Mouse (Mus musculus) G1E (cell line): Measurements from ENCODE around the gene Erp27. TPM values are rescaled to one million over a fixed set of nuclear protein-coding genes. Genes with fewer than 3 reads are reported as not detected.
A peak's percentile ranks its signal among the peaks of the same experiment; 100 is the strongest.
"Not testable (repeated sequence)": the region's sequence is repeated elsewhere in the genome, so short reads cannot be mapped to it uniquely, and the experiment has no call there.

Source experiments
- ATAC-seq: 2 replicates; pipeline ENCODE4 v1.8.0; 2016; ENCODE audit warnings: mild to moderate bottlenecking; ENCODE audit not compliant: insufficient number of reproducible peaks, poor library complexity, low FRiP score, severe bottlenecking; ENCODE audit errors: extremely low read depth
- DNase-seq: peaks from one replicate; pipeline ENCODE4 v3.0.0; 2012; ENCODE audit warnings: low spot score
- H3K27me3 ChIP-seq: 2 replicates; pipeline ENCODE4 v1.6.1; 2012; ENCODE audit warnings: mild to moderate bottlenecking, low read length, inconsistent platforms; ENCODE audit not compliant: insufficient read depth
- H3K36me3 ChIP-seq: replicated peaks from 2 replicates; pipeline ENCODE3; 2012; ENCODE audit warnings: mild to moderate bottlenecking, inconsistent platforms
- H3K4me1 ChIP-seq: 2 replicates; pipeline ENCODE4 v1.6.1; 2012; ENCODE audit warnings: low read depth, low read length, inconsistent platforms, mixed read lengths; ENCODE audit not compliant: insufficient read depth
- H3K4me3 ChIP-seq: 2 replicates; pipeline ENCODE4 v1.5.1; 2012; ENCODE audit warnings: low read depth, mild to moderate bottlenecking, inconsistent platforms, low read length, moderate library complexity, mixed read lengths
- H3K9me3 ChIP-seq: replicated peaks from 2 replicates; pipeline ENCODE4 v1.6.1; 2012; ENCODE audit warnings: inconsistent platforms
- CTCF ChIP-seq: IDR thresholded peaks from 2 replicates; pipeline ENCODE4 v1.5.1; 2012; ENCODE audit warnings: low read depth, low read length, inconsistent platforms, mixed read lengths
- GATA1 ChIP-seq: IDR thresholded peaks from 2 replicates; pipeline ENCODE4 v1.6.1; 2012; ENCODE audit warnings: borderline replicate concordance, low read length, inconsistent platforms, mixed read lengths
- GATA2 ChIP-seq: IDR thresholded peaks from 2 replicates; pipeline ENCODE4 v1.6.1; 2012; ENCODE audit warnings: low read depth, low read length, inconsistent platforms, borderline replicate concordance
- POLR2AphosphoS5 ChIP-seq: IDR thresholded peaks from 2 replicates; pipeline ENCODE4 v1.6.1; 2012; ENCODE audit warnings: low read depth, low read length, inconsistent platforms; ENCODE audit not compliant: insufficient replicate concordance
- TAL1 ChIP-seq: conservative IDR thresholded peaks from 2 replicates; pipeline ENCODE4 v1.6.1; 2012; ENCODE audit warnings: low read depth, low read length, inconsistent platforms, mixed read lengths
- polyA plus RNA-seq: library from polyadenylated mRNA; stranded (reverse); fragments of >175 nt; gene quantifications from 2 replicates; pipeline ENCODE4 v1.2.3, GENCODE M21; 2012
- total RNA-seq, 2 experiments: library from RNA; stranded (forward) in 1 of 2; stranded (reverse) in 1 of 2; fragments of 200-1000 nt in 1 of 2; fragments of >200 nt in 1 of 2; fragmentation: Nextera tagmentation in 1 of 2; gene quantifications; 2 replicates each; pipeline ENCODE4 v1.2.3; 2014 to 2017

Erp27 gene
- total RNA-seq (2014; fragmentation: Nextera tagmentation) (0.34 TPM in 1 of 2 replicates, not detected in the other), total RNA-seq (2017) (0.76 and 0.87 TPM in 2 replicates), polyA plus RNA-seq (not detected in 2 replicates)

DNA sequence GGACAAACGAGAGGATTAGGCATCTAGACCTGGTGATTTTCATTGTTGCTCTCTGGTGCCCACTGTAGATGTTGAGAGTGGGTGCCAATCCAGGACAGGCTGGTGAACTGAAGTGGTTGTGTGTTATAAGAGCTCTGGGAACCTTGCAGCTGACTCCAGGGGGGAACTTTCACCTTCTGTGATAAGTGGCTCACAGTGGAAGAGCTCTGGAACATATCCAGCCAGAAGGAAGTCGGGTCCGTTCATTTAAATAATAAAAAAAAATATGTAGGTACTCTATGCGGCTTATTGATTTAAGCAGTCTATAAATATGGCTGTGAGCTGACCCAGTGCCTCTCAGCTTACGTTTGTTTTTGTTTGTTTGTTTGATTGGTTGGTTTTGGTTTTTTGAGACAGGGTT lies at the start of gene Erp27:
TSS of gene Erp27 (minus strand) at position 101 of the 400 bp plus-strand sequence.
- no peaks in the 10 kb centered on the region for H3K9me3 ChIP-seq
- H3K4me3 ChIP-seq, result no peak within 1 kb of the TSS
- ATAC-seq (no peak), DNase-seq (no peak)
- H3K27me3 ChIP-seq, result no peaks in the 10 kb centered on the region
- TF ChIP-seq CTCF (no peak), GATA2 (no peak), POLR2AphosphoS5 (no peak), TAL1 (no peak), GATA1 (no peak)
- H3K4me1 ChIP-seq, result peaks cover 6% of the 10 kb centered on the region; the same call in 1 of the 2 replicates
- peaks cover 52% of the 10 kb centered on the region for H3K36me3 ChIP-seq

DNA sequence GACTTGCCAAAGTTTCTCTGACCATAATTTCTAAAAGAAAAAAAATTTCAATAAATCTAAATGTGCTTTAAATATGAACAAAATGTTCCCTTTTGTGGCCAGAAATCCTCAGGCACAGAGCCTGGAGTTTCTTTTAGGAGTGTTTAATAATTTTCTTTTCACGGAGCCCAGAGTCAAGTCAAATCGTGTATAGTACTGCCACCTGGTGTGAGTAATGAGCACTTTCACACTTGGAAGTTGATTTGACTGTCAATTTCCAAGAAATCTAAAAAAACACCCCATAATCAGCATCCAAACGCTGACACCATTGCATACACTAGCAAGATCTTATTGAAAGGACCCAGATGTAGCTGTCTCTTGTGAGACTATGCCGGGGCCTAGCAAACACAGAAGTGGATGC lies 46.9 kb upstream of the Erp27 start:
- not testable (repeated sequence) for H3K36me3 ChIP-seq, H3K4me3 ChIP-seq, H3K9me3 ChIP-seq, H3K27me3 ChIP-seq, DNase-seq
- H3K4me1 ChIP-seq, result peaks cover 32% of the 10 kb centered on the region
- peak; percentile 71 for ATAC-seq

DNA sequence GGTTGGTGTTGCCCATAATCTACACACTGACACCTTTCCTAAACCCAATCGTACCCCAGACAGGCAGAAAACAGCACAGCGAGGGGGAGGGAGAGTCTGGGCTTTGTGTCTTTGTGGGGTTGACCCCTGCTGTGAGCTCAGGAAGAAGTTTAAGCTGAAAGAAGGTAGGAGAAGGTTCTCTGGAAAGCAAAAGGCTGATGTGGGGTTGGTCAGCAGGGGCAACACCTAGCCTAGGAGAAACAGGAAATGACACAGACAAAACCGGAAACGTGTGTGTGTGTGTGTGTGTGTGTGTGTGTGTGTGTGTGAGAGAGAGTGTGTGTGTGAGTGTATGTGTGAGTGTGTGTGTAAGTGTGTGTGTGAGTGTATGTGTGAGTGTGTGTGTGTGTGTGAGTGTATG lies 45.5 kb upstream of the Erp27 start:
- peaks cover 38% of the 10 kb centered on the region for H3K4me1 ChIP-seq
- TF ChIP-seq TAL1 (no peak), GATA1 (no peak), CTCF (no peak), POLR2AphosphoS5 (no peak), GATA2 (no peak)
- no peak overlapping the region for H3K4me3 ChIP-seq
- no peak for ATAC-seq
- DNase-seq, result no peak
- no peaks in the 10 kb centered on the region for H3K27me3 ChIP-seq
- no peaks in the 10 kb centered on the region for H3K36me3 ChIP-seq
- no peaks in the 10 kb centered on the region for H3K9me3 ChIP-seq

DNA sequence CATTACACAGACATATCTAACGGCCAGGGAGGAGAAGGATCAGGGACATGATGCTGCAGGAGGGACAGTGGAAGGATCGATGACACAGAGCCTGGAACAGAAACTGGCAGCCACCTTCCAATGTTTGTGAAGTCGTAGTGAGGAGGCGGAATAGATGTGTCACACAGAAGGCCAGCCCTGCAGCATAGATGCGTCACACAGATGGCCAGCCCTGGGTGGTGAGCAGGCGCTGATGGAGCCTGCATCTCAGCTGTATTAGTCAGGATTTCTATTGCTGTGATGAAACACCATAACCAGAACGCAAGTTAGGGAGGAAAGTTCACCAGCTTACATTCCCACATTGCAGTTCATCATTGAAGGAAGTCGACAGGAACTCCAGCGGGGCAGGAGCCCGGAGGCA lies 43.9 kb upstream of the Erp27 start:
- Histone ChIP-seq H3K4me1 (peaks cover 49% of the 10 kb centered on the region), H3K36me3 (no peaks in the 10 kb centered on the region), H3K27me3 (no peaks in the 10 kb centered on the region), H3K9me3 (no peaks in the 10 kb centered on the region), H3K4me3 (no peak overlapping the region)
- DNase-seq, result no peak
- ATAC-seq, result no peak
- TF ChIP-seq GATA2 (no peak), CTCF (no peak), GATA1 (no peak), TAL1 (no peak), POLR2AphosphoS5 (no peak)

DNA sequence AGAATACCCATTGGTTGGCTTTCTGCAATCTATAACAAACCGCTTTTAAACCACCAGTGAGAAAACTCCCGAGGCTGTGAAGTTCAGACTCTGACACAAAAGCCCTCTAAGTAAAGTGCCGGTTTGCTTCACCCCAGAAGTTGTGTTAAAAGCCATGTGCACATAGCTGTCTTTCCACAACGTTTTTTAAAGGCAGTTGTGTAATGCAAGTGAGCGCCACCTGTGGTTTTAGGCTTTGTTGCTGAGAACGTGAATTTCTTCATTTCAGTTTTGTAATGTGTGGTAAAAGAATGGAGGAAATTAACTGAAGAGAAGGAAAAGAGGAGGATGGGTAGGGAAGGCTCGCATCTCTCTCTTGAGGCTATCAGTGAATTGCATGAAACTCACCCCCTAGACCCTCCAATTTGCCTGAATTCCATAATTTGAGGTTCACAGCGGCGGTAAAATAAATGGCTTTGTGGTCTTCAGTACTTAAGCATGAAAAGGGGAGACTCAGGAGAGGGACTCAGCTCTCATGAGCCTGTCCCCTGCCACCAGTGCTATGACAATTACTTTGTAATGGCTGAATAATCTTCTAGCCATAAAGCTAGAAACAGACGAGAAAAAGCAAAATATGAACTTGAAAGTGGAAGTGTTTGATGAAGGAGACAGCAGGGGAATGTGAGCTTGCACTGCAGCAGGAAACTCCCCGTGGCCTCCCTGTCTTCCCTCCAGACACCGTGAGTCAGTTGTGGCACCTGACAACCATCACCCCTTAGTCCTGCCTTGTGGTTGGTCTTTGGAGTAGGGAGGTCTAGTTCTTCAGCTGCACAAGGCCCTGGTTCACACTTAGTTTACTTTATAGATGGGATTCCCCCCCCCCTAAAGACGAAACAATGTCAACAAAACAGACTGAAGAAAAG lies 42.9 kb upstream of the Erp27 start:
- peaks cover 55% of the 10 kb centered on the region for H3K4me1 ChIP-seq
- H3K9me3 ChIP-seq, result no peaks in the 10 kb centered on the region
- no peaks in the 10 kb centered on the region for H3K27me3 ChIP-seq
- H3K4me3 ChIP-seq, result no peak overlapping the region
- TF ChIP-seq POLR2AphosphoS5 (no peak), GATA1 (no peak), CTCF (no peak), TAL1 (no peak), GATA2 (no peak)
- no peak for DNase-seq
- H3K36me3 ChIP-seq, result no peaks in the 10 kb centered on the region
- ATAC-seq, result 0 out of 2 replicates have a peak, but pooled peaks have one; percentile 6

DNA sequence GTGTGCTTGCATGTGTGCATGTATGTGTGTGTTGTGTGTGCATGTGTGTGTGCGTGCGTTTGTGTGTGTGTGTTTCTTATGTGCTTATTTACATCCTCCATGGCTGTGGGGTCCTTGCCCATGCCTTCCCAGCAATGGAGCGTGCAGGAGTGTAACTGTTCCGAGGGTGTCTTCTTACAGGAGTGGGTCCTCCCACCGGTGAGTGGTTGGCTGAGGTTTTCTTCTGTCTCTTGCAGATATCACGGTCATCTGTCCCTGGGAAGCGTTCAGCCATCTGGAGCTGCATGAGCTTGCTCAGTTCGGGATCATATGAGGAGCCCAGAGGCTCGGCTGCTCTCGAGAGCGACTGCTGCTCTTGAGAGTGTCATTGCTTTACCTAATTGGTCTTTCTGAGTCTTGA lies 41.0 kb upstream of the Erp27 start:
- H3K9me3 ChIP-seq, result no peaks in the 10 kb centered on the region
- H3K4me1 ChIP-seq, result peaks cover 55% of the 10 kb centered on the region
- DNase-seq (no peak), ATAC-seq (no peak)
- H3K36me3 ChIP-seq, result no peaks in the 10 kb centered on the region
- no peak overlapping the region for H3K4me3 ChIP-seq
- TF ChIP-seq CTCF, result no peak
- TF ChIP-seq POLR2AphosphoS5, result no peak
- TF ChIP-seq GATA1, result no peak
- no peak for TF ChIP-seq TAL1
- no peak for TF ChIP-seq GATA2
- no peaks in the 10 kb centered on the region for H3K27me3 ChIP-seq
